Mouse (Mus musculus) cerebellum, postnatal 36 days (tissue): ENCODE results near the gene Foxs1.

ENCODE experiments used
- DNase-seq, 2 experiments: peaks; one replicate each; pipeline ENCODE4 v3.0.0; 2021 to 2022; ENCODE audit warnings: mixed read lengths in 2 of 2

The Foxs1 gene

GRCm38 (mm10) chr2:152902658-152903057 lies 30.4 kb downstream of the Foxs1 start:
- DNase-seq: no peak

- no peak for DNase-seq
Measured at GRCm38 (mm10) chr2:152901296-152901695, 31.7 kb downstream of the Foxs1 start.

GRCm38 (mm10) chr2:152899011-152899410 lies 34.0 kb downstream of the Foxs1 start:
- DNase-seq: no peak

DNA sequence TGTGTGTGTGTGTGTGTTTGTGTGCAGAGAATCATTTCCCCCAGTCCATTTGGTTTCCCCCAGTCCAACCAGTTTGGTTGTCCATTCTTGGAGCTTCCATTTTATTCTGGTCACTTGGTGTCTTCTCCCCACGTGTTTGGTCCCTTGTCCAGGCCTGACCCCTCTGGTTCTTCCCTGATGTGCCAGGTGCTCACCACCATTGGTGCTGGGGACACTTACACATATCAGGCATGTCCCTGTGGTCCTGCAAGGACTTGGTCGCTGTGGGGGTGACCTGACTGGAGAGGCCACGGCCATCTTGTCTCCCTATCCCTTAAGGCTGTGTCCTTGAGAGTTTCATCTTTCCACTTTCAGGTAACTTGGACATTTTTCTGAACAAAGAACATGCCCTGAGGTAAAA lies 36.1 kb downstream of the Foxs1 start:
- no peak for DNase-seq

DNA sequence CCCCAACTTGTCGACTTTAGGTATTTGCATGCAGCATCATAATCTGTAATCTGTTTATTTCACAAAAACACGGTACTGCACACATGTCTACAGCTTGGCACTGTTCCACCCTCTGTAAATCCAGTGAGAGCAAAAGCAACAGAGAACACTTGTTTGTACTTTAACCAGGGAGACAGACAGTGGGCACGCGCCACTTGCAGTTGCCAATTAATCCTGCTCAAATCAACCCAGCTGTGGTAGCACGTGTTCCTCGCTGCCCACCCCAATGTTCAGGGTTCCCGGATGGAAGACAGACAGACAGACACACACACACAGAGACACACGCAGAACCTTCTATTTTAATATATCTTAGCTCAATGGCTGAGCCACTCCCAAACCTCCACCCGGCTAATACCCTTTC lies 37.2 kb downstream of the Foxs1 start:
- no peak for DNase-seq

DNA sequence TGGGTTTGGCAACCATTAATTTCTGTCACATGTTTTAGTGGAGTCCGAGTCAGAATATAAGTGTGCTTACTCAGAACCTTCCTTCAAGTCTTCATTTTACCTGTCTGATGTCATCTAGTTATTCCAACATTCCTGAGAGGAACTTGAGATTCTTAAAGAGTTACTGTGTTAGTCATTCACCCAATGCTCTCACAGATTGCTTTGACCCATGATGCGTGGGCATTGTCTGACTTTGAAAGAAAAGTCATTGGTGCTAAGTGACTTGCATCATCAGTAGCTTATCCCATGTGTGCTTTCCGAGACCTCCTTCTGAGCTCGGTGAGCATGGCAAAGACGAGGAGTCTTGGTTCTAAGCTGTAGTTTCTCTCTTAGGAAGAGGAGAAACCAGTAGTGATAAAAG lies 44.2 kb downstream of the Foxs1 start:
- DNase-seq: no peak

DNA sequence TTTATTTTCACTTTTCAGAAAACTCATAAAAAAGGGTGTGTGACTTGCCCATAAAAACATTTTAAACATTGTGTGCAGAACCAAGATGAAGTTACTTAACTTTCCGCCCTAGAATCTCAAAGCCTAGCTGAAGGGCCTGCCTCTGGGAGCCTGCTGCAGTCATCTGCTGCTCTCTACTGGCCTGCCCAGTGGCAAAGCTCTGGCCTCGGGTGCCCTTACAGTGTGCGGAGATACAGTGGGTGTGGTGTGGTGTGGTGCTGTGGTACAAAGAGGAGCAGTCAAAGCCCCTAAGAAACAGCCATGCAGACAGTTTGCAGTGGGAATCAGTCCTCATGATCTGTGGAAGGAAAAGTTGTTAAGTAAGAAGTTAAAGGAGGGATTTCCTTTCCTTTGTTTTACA lies 45.8 kb downstream of the Foxs1 start:
- DNase-seq: no peak

DNA sequence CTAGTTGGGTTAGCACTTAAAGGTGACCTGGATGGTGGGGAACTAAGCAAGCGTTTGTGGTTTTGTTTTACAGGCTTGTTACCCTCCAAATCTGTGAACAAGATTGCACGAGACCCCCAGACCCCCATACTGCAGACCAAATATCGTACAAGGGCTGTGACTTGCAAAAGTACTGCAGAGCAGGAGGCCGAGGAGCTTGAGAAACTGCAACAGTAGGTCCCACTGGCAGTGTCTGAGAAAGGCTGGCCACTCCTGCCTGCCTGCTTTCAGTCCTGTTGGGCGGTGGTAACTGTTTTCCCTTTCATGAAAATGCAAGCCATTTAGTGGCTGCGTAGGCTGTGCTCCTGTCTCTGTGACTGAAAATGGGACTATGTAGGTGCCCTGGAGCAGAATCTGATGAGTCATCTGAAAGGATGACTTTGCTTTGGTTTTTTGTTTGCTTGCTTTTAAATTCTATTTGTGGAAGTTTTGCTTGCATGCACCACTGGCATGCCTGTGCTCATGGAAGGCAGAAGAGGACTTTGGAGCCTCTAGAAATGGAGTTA lies 48.8 kb downstream of the Foxs1 start:
- DNase-seq: no peak
